Mouse (Mus musculus) heart, postnatal 0 days (tissue): ENCODE data around the gene Nrip1. TPM values are rescaled to one million over a fixed set of nuclear protein-coding genes. Genes with fewer than 3 reads are reported as not detected.

Experiments used
- ATAC-seq: fragments of 200-750 bp; cut with Nextera tagmentation; 2 replicates; pipeline ENCODE4 v1.8.0; 2017; ENCODE audit warnings: low read depth, moderate number of reproducible peaks, moderate library complexity; ENCODE audit not compliant: insufficient read depth
- DNase-seq: peaks from one replicate; pipeline ENCODE4 v3.0.0-alpha.2; 2016; ENCODE audit warnings: low spot score
- H3K27ac ChIP-seq: fragments of 300-500 bp; sonication (generic); 2 replicates; pipeline ENCODE4 v1.5.1; 2014; ENCODE audit warnings: low read depth, mild to moderate bottlenecking
- H3K27me3 ChIP-seq: fragments of 300-500 bp; sonication (generic); 2 replicates; pipeline ENCODE4 v1.6.1; 2014; ENCODE audit warnings: low read length, mixed read lengths; ENCODE audit not compliant: control insufficient read depth, insufficient read depth
- H3K36me3 ChIP-seq: fragments of 300-500 bp; sonication (generic); replicated peaks from 2 replicates; pipeline ENCODE4 v1.6.1; 2014; ENCODE audit warnings: low read length, mixed read lengths; ENCODE audit not compliant: control insufficient read depth, insufficient read depth
- H3K4me1 ChIP-seq: fragments of 300-500 bp; sonication (generic); 2 replicates; pipeline ENCODE4 v1.6.1; 2014; ENCODE audit warnings: antibody characterized with exemption; ENCODE audit not compliant: control insufficient read depth, insufficient read depth
- H3K4me2 ChIP-seq: fragments of 300-500 bp; sonication (generic); 2 replicates; pipeline ENCODE4 v1.6.1; 2014; ENCODE audit warnings: low read depth, mild to moderate bottlenecking, low read length, moderate library complexity
- H3K4me3 ChIP-seq: fragments of 300-500 bp; sonication (generic); 2 replicates; pipeline ENCODE4 v1.5.1; 2014; ENCODE audit warnings: low read depth, low read length
- H3K9ac ChIP-seq: fragments of 300-500 bp; sonication (generic); replicated peaks from 2 replicates; pipeline ENCODE4 v1.6.1; 2014; ENCODE audit warnings: low read depth, low read length, mixed read lengths
- H3K9me3 ChIP-seq: fragments of 300-500 bp; sonication (generic); replicated peaks from 2 replicates; pipeline ENCODE4 v1.6.1; 2016; ENCODE audit warnings: low read length; ENCODE audit not compliant: control insufficient read depth
- CTCF ChIP-seq: IDR thresholded peaks from 2 replicates; pipeline ENCODE4 v1.5.1; 2016; ENCODE audit warnings: antibody characterized with exemption, control low read depth, low read depth
- EP300 ChIP-seq: IDR thresholded peaks from 2 replicates; pipeline ENCODE4 v1.6.1; 2016; ENCODE audit warnings: antibody characterized with exemption, low read depth
- WGBS: fragments of 180-500 bp; shearing (Covaris S2); extraction: QIAGEN DNeasy Blood & Tissue Kit; methylation state at CpG from one replicate; pipeline ENCODE4 v1.1.7; 2014; 5-methylcytosine and 5-hydroxymethylcytosine counted together
- polyA plus RNA-seq: library from polyadenylated mRNA; unstranded; fragments of >200 nt; fragmentation: Nextera tagmentation; extraction: Ambion mirVana; gene quantifications from 2 replicates; pipeline ENCODE4 v1.2.1, GENCODE M21; 2015
- total RNA-seq: library from RNA; depleted of rRNA; stranded (reverse); fragments of >200 nt; gene quantifications from 2 replicates; pipeline ENCODE4 v1.2.3, GENCODE M21; 2014; ENCODE audit warnings: low replicate concordance

The Nrip1 gene
- total and polyA plus RNA-seq, 2 experiments from 2014 or later = 9.0 to 13.3 TPM

DNA sequence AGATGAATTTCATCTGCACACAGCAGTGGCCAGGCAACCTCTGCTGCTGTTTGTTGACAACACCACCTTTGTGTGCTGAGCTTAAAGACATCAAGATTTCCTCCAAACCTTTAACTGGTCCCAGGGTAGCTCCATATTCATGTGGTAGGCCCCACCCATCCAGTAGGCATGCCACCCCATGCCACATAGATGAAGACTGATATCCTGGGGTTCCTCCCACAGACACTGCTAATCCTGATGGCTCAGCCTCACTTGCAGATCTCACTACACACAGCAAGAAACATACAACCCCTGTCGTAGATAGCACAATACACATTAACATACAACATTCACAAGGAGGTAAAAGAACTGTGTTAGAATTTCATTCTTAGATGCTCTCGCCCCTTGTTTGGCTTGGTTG, 29.6 kb downstream of the Nrip1 start:
- H3K9ac ChIP-seq = no peak overlapping the region
- no peak overlapping the region for H3K4me3 ChIP-seq
- no peak overlapping the region for H3K27ac ChIP-seq
- no peak overlapping the region for H3K4me2 ChIP-seq
- no peak for TF ChIP-seq CTCF
- TF ChIP-seq EP300 = no peak
- 0 out of 2 replicates have a peak, but pooled peaks cover 4% of the 10 kb centered on the region for H3K9me3 ChIP-seq
- no peak for ATAC-seq
- WGBS = 95% methylated on average over 2 of the region's 2 CpGs
- no peaks in the 10 kb centered on the region for H3K27me3 ChIP-seq
- no peak for DNase-seq
- H3K36me3 ChIP-seq = peaks cover 13% of the 10 kb centered on the region; the same call in 1 of the 2 replicates
- H3K4me1 ChIP-seq = no peaks in the 10 kb centered on the region

- no peaks in the 10 kb centered on the region for H3K4me1 ChIP-seq
- no peak for TF ChIP-seq EP300
- no peak for TF ChIP-seq CTCF
- no peaks in the 10 kb centered on the region for H3K27me3 ChIP-seq
- H3K9ac ChIP-seq = no peak overlapping the region
- ATAC-seq (no peak), DNase-seq (no peak)
- no peak overlapping the region for H3K27ac ChIP-seq
- 0 out of 2 replicates have a peak, but pooled peaks cover 4% of the 10 kb centered on the region for H3K9me3 ChIP-seq
- peaks cover 13% of the 10 kb centered on the region; the same call in 1 of the 2 replicates for H3K36me3 ChIP-seq
- H3K4me3 ChIP-seq = no peak overlapping the region
- H3K4me2 ChIP-seq = no peak overlapping the region
- 55% methylated on average over 8 of the region's 8 CpGs for WGBS
Measured at GRCm38 (mm10) chr16:76341636-76342035, 32.0 kb downstream of the Nrip1 start.

DNA sequence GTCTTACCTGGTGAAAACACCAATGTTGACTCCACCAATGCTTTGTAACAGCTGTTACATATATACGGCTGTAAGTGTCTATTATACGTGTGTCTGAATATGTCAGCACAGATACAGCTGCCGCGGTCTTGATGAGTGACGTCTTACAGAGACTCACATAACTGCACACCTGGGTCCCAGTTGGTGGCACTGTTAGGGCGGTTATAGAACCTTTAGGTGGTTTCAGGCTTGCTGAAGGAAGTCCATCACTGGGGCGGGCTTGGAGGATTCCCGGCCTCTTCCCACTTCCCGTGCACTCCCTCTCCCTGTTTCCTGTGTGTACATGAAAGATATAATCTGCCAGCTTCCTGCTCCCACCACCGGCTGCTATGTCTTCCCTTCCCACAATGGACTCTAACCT, 34.4 kb downstream of the Nrip1 start:
- no peak overlapping the region for H3K4me3 ChIP-seq
- H3K9ac ChIP-seq = no peak overlapping the region
- H3K36me3 ChIP-seq = peaks cover 12% of the 10 kb centered on the region; the same call in 1 of the 2 replicates
- DNase-seq (peak; percentile 31), ATAC-seq (0 out of 2 replicates have a peak, but pooled peaks have one; percentile 39)
- no peak overlapping the region for H3K4me2 ChIP-seq
- 60% methylated on average over 10 of the region's 10 CpGs for WGBS
- no peaks in the 10 kb centered on the region for H3K4me1 ChIP-seq
- no peaks in the 10 kb centered on the region for H3K27me3 ChIP-seq
- TF ChIP-seq EP300 (peak; percentile 45; the same call in 1 of the 2 replicates), CTCF (no peak)
- 0 out of 2 replicates have a peak, but pooled peaks cover 4% of the 10 kb centered on the region for H3K9me3 ChIP-seq
- no peak overlapping the region for H3K27ac ChIP-seq

DNA sequence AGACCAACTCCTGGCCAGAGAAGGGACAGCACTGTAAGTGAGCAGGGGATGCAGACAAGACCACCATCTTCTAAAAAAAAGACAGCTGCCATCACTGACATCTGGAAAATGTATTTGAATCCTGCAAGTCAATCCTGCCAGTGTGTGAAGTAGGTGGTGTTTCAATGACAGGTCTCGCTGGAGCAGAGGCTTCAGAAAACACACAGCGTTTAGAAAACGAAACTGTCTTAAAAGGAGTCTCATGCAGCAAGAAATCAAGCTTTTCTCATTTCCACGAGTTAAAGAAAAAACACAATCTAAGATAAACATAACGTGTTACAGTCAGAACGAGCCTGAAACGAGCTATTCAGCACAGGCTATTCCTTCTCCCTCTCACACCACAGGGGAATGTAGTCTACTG, 36.3 kb downstream of the Nrip1 start:
- ATAC-seq (no peak), DNase-seq (no peak)
- no peak overlapping the region for H3K4me3 ChIP-seq
- no peak overlapping the region for H3K4me2 ChIP-seq
- 79% methylated on average over 7 of the region's 7 CpGs for WGBS
- H3K9ac ChIP-seq = no peak overlapping the region
- no peaks in the 10 kb centered on the region for H3K9me3 ChIP-seq
- H3K4me1 ChIP-seq = no peaks in the 10 kb centered on the region
- H3K27me3 ChIP-seq = no peaks in the 10 kb centered on the region
- 0 out of 2 replicates have a peak, but pooled peaks cover 4% of the 10 kb centered on the region for H3K36me3 ChIP-seq
- H3K27ac ChIP-seq = no peak overlapping the region
- TF ChIP-seq EP300 = no peak
- no peak for TF ChIP-seq CTCF

- ATAC-seq (no peak), DNase-seq (no peak)
- Histone ChIP-seq H3K27ac (no peak overlapping the region), H3K9ac (no peak overlapping the region), H3K4me1 (no peaks in the 10 kb centered on the region), H3K27me3 (no peaks in the 10 kb centered on the region), H3K4me3 (no peak overlapping the region), H3K4me2 (no peak overlapping the region), H3K36me3 (0 out of 2 replicates have a peak, but pooled peaks cover 4% of the 10 kb centered on the region), H3K9me3 (no peaks in the 10 kb centered on the region)
- 86% methylated on average over 11 of the region's 11 CpGs for WGBS
- no peak for TF ChIP-seq EP300
- no peak for TF ChIP-seq CTCF
Measured at GRCm38 (mm10) chr16:76336932-76337331, 36.7 kb downstream of the Nrip1 start.

DNA sequence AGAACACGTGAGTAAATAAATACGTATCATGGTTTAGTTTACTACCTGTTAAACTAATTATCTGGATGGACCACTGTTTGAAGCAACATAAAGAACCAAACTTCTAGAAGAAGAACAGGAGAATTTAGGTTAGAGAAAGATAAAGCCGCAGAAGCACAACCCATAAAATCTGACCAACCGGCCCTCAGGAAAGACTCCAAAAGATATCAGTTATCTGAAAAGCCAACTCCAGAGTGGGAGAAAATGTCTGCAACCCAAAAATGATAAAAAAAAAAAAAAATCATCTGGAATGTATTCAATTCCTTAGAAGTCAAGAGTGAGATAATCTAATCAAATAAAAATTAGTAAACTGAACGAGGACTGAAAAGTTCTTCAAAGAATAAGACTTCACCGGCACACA, 37.7 kb downstream of the Nrip1 start:
- TF ChIP-seq EP300 (no peak), CTCF (no peak)

More for the DNA sequence above, 37.7 kb downstream of the Nrip1 start:
- 78% methylated on average over 6 of the region's 6 CpGs for WGBS
- H3K4me1 ChIP-seq = no peaks in the 10 kb centered on the region
- H3K9me3 ChIP-seq = no peaks in the 10 kb centered on the region
- no peaks in the 10 kb centered on the region for H3K27me3 ChIP-seq
- no peak for DNase-seq
- ATAC-seq = no peak
- 0 out of 2 replicates have a peak, but pooled peaks cover 4% of the 10 kb centered on the region for H3K36me3 ChIP-seq
- H3K4me2 ChIP-seq = no peak overlapping the region
- no peak overlapping the region for H3K4me3 ChIP-seq
- H3K9ac ChIP-seq = no peak overlapping the region
- no peak overlapping the region for H3K27ac ChIP-seq
